ENCODE assay signal across 10 mouse cellular contexts in the genomic region with DNA sequence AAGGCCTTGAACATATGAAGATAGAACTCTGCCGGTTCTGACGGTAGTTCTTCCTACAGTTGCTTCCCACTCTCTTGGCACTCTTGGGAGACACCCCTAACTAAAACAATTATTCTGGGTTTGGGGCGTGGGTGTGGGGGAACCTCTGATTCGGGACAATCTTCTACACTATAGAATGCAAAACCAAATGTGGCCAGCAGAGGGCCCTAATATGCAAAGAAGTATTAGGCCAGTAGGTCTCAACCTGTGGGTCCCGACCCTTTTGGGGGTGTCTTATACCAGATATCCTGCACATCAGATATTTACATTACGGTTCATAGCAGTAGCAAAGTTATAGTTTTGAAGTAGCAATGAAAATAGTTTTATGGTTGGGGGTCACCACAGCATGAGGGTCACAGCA. TPM values are rescaled to one million over a fixed set of nuclear protein-coding genes. Genes with fewer than 3 reads are reported as not detected.
DNase-seq lines count a peak whose midpoint lies in the region; ATAC-seq and TF ChIP-seq lines count a peak whose summit lies in the region.
"Had no signal": no experiment of that assay in that cellular context is flagged by ENCODE, and none has a peak within 500 bp of the region (broad histone marks: within the 10 kb centered on the region; RNA-seq: fewer than 3 reads in every experiment).

No protein-coding gene starts in this region.

- H3K9me3 ChIP-seq in intestine, postnatal 0 days (ENCODE audit: control insufficient read depth), result no peaks in the 10 kb centered on the region
- no peaks in the 10 kb centered on the region for H3K9me3 ChIP-seq in intestine, embryonic 15.5 days
- H3K9me3 ChIP-seq in forebrain, embryonic 13.5 days (replicated peaks), result no peaks in the 10 kb centered on the region

- H3K36me3 ChIP-seq in intestine, postnatal 0 days (ENCODE audit: control insufficient read depth, insufficient read depth), result no peaks in the 10 kb centered on the region
- no peaks in the 10 kb centered on the region for H3K36me3 ChIP-seq in intestine, embryonic 15.5 days
- no peaks in the 10 kb centered on the region for H3K36me3 ChIP-seq in forebrain, embryonic 13.5 days (ENCODE audit: poor library complexity, severe bottlenecking)

- no peak overlapping the region for H3K4me2 ChIP-seq in intestine, postnatal 0 days (replicated peaks; ENCODE audit: low read depth)
- no peak overlapping the region for H3K4me2 ChIP-seq in intestine, embryonic 15.5 days (replicated peaks)
- H3K4me2 ChIP-seq in forebrain, embryonic 13.5 days, result no peak overlapping the region

- H3K27me3 ChIP-seq in intestine, postnatal 0 days (replicated peaks; ENCODE audit: control insufficient read depth, insufficient read depth, low read length), result no peaks in the 10 kb centered on the region
- no peaks in the 10 kb centered on the region for H3K27me3 ChIP-seq in intestine, embryonic 15.5 days (replicated peaks)
- no peaks in the 10 kb centered on the region for H3K27me3 ChIP-seq in forebrain, embryonic 13.5 days

- H3K9ac ChIP-seq in intestine, postnatal 0 days (ENCODE audit: low read depth, low read length), result no peak overlapping the region
- H3K9ac ChIP-seq in intestine, embryonic 15.5 days, result no peak overlapping the region
- no peak overlapping the region for H3K9ac ChIP-seq in forebrain, embryonic 13.5 days

- no peak overlapping the region for H3K27ac ChIP-seq in intestine, postnatal 0 days (ENCODE audit: low read depth, low read length)
- no peak overlapping the region for H3K27ac ChIP-seq in intestine, embryonic 15.5 days
- H3K27ac ChIP-seq in forebrain, embryonic 13.5 days, result no peak overlapping the region

- no peak for ATAC-seq in intestine, postnatal 0 days
- ATAC-seq in intestine, embryonic 15.5 days, result no peak
- no peak for ATAC-seq in forebrain, embryonic 13.5 days
- ATAC-seq in frontal cortex, adult (ENCODE audit: low TSS enrichment), result no peak
- ATAC-seq: activated CD4-positive, CD25-positive, alpha-beta regulatory T cell, adult 4 months had no signal

- peak; percentile 17 for DNase-seq in 3T3-L1 (ENCODE audit: low read depth, low spot score)
- DNase-seq in B cell, adult 2 months, result peak; percentile 26 to 46
- peak; percentile 18 to 40 for DNase-seq in kidney, postnatal 4 days

- TF ChIP-seq CTCF in intestine, postnatal 0 days (IDR thresholded peaks at IDR 0.05; ENCODE audit: low read depth), result peak; percentile 56

- WGBS in intestine, postnatal 0 days, result 87% methylated on average over 6 of the region's 6 CpGs
- WGBS in intestine, embryonic 15.5 days, result 90% methylated on average over 6 of the region's 6 CpGs
- WGBS in forebrain, embryonic 13.5 days, result 87% methylated on average over 6 of the region's 6 CpGs

- no peak overlapping the region for H3K4me3 ChIP-seq in intestine, postnatal 0 days (ENCODE audit: low read depth, low read length)
- H3K4me3 ChIP-seq in intestine, embryonic 15.5 days (replicated peaks), result no peak overlapping the region
- H3K4me3 ChIP-seq in forebrain, embryonic 13.5 days, result no peak overlapping the region

- no peaks in the 10 kb centered on the region for H3K4me1 ChIP-seq in intestine, postnatal 0 days (replicated peaks; ENCODE audit: control insufficient read depth, insufficient read depth, low read length)
- no peaks in the 10 kb centered on the region for H3K4me1 ChIP-seq in intestine, embryonic 15.5 days (replicated peaks)
- H3K4me1 ChIP-seq in forebrain, embryonic 13.5 days, result no peaks in the 10 kb centered on the region

RNA-seq across cellular contexts. Expression of gene Vnn1, which starts 13.8 kb away (rescaled TPM):
- 7.4 and 8.2 TPM in 2 replicates for polyA plus RNA-seq in intestine, postnatal 0 days (2015; fragmentation: Nextera tagmentation; extraction: Ambion mirVana)
- 1.9 and 2.4 TPM in 2 replicates for polyA plus RNA-seq in intestine, embryonic 15.5 days (2015; fragmentation: Nextera tagmentation; extraction: Ambion mirVana)
- polyA plus RNA-seq in forebrain, embryonic 13.5 days (2015; fragmentation: Nextera tagmentation; extraction: Ambion mirVana), result 0.14 TPM in 1 of 2 replicates, not detected in the other
- polyA plus RNA-seq: activated CD4-positive, CD25-positive, alpha-beta regulatory T cell, adult 4 months had no signal

RNA-seq across cellular contexts. Expression of gene Vnn3, which starts 29.4 kb away (rescaled TPM):
- 0.10 TPM in 1 of 2 replicates, not detected in the other for polyA plus RNA-seq in intestine, postnatal 0 days (2015; fragmentation: Nextera tagmentation; extraction: Ambion mirVana)
- 0.24 and 0.28 TPM in 2 replicates for polyA plus RNA-seq in intestine, embryonic 15.5 days (2015; fragmentation: Nextera tagmentation; extraction: Ambion mirVana)
- not detected in 2 replicates for polyA plus RNA-seq in forebrain, embryonic 13.5 days (2015; fragmentation: Nextera tagmentation; extraction: Ambion mirVana)
- polyA plus RNA-seq: activated CD4-positive, CD25-positive, alpha-beta regulatory T cell, adult 4 months had no signal

RNA-seq across cellular contexts. Expression of gene Taar1, which starts 39.5 kb away (rescaled TPM):
- not detected in 2 replicates for polyA plus RNA-seq in intestine, postnatal 0 days (2015; fragmentation: Nextera tagmentation; extraction: Ambion mirVana)
- not detected in 2 replicates for polyA plus RNA-seq in intestine, embryonic 15.5 days (2015; fragmentation: Nextera tagmentation; extraction: Ambion mirVana)
- not detected in 2 replicates for polyA plus RNA-seq in forebrain, embryonic 13.5 days (2015; fragmentation: Nextera tagmentation; extraction: Ambion mirVana)
- polyA plus RNA-seq: activated CD4-positive, CD25-positive, alpha-beta regulatory T cell, adult 4 months; heart, embryonic 16.5 days; spleen, adult 2 months had no signal

RNA-seq across cellular contexts. Expression of gene Taar2, which starts 57.7 kb away (rescaled TPM):
- not detected in 2 replicates for polyA plus RNA-seq in intestine, postnatal 0 days (2015; fragmentation: Nextera tagmentation; extraction: Ambion mirVana)
- 0.14 and 0.21 TPM in 2 replicates for polyA plus RNA-seq in intestine, embryonic 15.5 days (2015; fragmentation: Nextera tagmentation; extraction: Ambion mirVana)
- not detected in 2 replicates for polyA plus RNA-seq in forebrain, embryonic 13.5 days (2015; fragmentation: Nextera tagmentation; extraction: Ambion mirVana)
- polyA plus RNA-seq: activated CD4-positive, CD25-positive, alpha-beta regulatory T cell, adult 4 months; heart, embryonic 16.5 days; spleen, adult 2 months had no signal
